Mouse (Mus musculus) lung, embryonic 14.5 days (tissue): ENCODE results near the gene Camk1d. TPM values are rescaled to one million over a fixed set of nuclear protein-coding genes. Genes with fewer than 3 reads are reported as not detected.

ENCODE experiments used
- ATAC-seq: fragments of 200-750 bp; cut with Nextera tagmentation; 2 replicates; pipeline ENCODE4 v1.8.0; 2017; ENCODE audit warnings: mild to moderate bottlenecking, moderate TSS enrichment, moderate library complexity; ENCODE audit not compliant: insufficient read depth
- DNase-seq: peaks from one replicate; pipeline ENCODE4 v3.0.0-alpha.2; 2015
- H3K27ac ChIP-seq: fragments of 300-500 bp; sonication (generic); 2 replicates; pipeline ENCODE4 v1.5.1; 2014; ENCODE audit warnings: low read depth, mild to moderate bottlenecking, moderate library complexity
- H3K27me3 ChIP-seq: fragments of 300-500 bp; sonication (generic); 2 replicates; pipeline ENCODE4 v1.6.1; 2014; ENCODE audit warnings: low read length, control low read depth; ENCODE audit not compliant: insufficient read depth
- H3K36me3 ChIP-seq: fragments of 300-500 bp; sonication (generic); 2 replicates; pipeline ENCODE4 v1.6.1; 2014; ENCODE audit warnings: control low read depth; ENCODE audit not compliant: insufficient read depth
- H3K4me1 ChIP-seq: fragments of 300-500 bp; sonication (generic); 2 replicates; pipeline ENCODE4 v1.6.1; 2014; ENCODE audit warnings: antibody characterized with exemption, control low read depth; ENCODE audit not compliant: insufficient read depth
- H3K4me2 ChIP-seq: fragments of 300-500 bp; sonication (generic); 2 replicates; pipeline ENCODE4 v1.6.1; 2014; ENCODE audit warnings: mild to moderate bottlenecking
- H3K4me3 ChIP-seq: fragments of 300-500 bp; sonication (generic); 2 replicates; pipeline ENCODE4 v1.5.1; 2014; ENCODE audit warnings: low read depth, low read length
- H3K9ac ChIP-seq: fragments of 300-500 bp; sonication (generic); 2 replicates; pipeline ENCODE4 v1.6.1; 2014
- H3K9me3 ChIP-seq: fragments of 300-500 bp; sonication (generic); 2 replicates; pipeline ENCODE4 v1.6.1; 2016; ENCODE audit warnings: low read depth, low read length, control low read depth
- CTCF ChIP-seq: IDR thresholded peaks from 2 replicates; pipeline ENCODE4 v1.5.1; 2016; ENCODE audit warnings: antibody characterized with exemption, low read depth
- WGBS: fragments of 180-500 bp; shearing (Covaris S2); extraction: QIAGEN DNeasy Blood & Tissue Kit; methylation state at CpG from one replicate; pipeline ENCODE4 v1.1.7; 2014; 5-methylcytosine and 5-hydroxymethylcytosine counted together
- polyA plus RNA-seq: library from polyadenylated mRNA; unstranded; fragments of >200 nt; fragmentation: Nextera tagmentation; extraction: Ambion mirVana; gene quantifications from 2 replicates; pipeline ENCODE4 v1.2.1, GENCODE M21; 2014

Camk1d gene
- polyA plus RNA-seq, 1 experiment from 2014 or later = 2.9 TPM

DNA sequence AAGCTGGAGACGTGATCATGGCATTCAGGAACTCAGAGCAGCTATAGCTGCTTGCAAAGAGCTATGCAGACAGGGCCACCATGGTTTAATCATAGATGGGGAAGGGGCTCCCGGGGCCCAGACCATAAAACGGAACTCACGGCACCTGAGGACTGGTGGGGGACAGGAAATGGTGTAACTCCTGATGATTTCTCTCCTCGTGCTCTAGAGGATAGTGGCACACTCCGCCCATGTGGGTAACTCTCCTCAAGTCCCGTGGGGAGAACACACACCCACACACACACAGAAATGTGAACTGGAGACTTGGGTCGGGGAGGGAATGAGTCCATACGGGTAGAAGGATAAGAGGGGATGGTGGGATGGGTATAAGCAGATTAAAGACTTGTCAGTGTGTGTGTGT lies 20.2 kb downstream of the Camk1d start:
- no peak overlapping the region for H3K27ac ChIP-seq
- H3K4me2 ChIP-seq = no peak overlapping the region
- no peaks in the 10 kb centered on the region for H3K9me3 ChIP-seq
- no peaks in the 10 kb centered on the region for H3K27me3 ChIP-seq
- H3K9ac ChIP-seq = no peak overlapping the region
- H3K36me3 ChIP-seq = no peaks in the 10 kb centered on the region
- no peak for ATAC-seq
- no peak for DNase-seq
- no peaks in the 10 kb centered on the region for H3K4me1 ChIP-seq
- WGBS = 80% methylated on average over 9 of the region's 9 CpGs
- no peak overlapping the region for H3K4me3 ChIP-seq
- no peak for TF ChIP-seq CTCF

DNA sequence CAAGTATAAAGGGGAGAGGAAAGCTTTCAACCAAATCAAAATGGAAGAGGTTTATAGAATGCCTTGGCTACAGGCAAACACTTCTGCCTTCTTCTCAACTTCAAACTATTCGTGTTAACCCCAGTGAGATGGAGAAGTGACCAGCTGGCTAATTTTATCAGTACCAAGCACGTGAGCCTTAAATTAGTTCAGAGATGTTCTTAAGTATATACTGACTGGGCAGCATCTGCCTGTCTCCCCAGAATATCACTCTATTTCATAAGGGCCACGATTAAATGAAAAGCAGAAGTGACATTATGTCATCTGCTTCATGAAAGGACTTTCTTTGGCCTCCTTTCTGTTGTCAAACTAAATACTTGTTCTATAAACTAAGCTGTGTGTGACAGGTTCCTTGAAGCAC lies 22.6 kb downstream of the Camk1d start:
- DNase-seq = no peak

DNA sequence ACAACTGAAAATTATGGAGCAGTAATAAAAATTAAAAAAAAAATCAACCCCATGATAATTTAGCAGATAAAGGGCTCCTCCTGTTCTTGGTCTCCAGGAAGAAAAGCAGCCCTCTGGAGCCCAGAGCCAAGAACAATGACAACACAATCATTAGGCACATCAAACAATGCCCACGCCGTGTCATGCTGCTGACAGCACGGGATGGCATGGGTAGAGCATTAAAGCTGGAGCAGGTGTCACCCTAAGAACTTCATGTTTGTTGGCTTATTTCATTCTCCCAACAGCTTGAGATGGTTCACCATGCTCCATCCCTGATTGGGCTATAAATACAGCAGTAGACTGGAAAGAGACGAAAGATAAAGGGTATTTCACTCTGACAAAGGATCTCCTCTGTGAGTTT lies 30.9 kb downstream of the Camk1d start:
- H3K4me2 ChIP-seq = no peak overlapping the region
- H3K27me3 ChIP-seq = no peaks in the 10 kb centered on the region
- ATAC-seq = no peak
- no peak overlapping the region for H3K4me3 ChIP-seq
- H3K9me3 ChIP-seq = no peaks in the 10 kb centered on the region
- H3K36me3 ChIP-seq = no peaks in the 10 kb centered on the region
- TF ChIP-seq CTCF = no peak
- no peak overlapping the region for H3K27ac ChIP-seq
- no peak overlapping the region for H3K9ac ChIP-seq
- 94% methylated on average over 4 of the region's 4 CpGs for WGBS
- H3K4me1 ChIP-seq = no peaks in the 10 kb centered on the region
- no peak for DNase-seq

More for the DNA sequence above, 22.6 kb downstream of the Camk1d start:
- ATAC-seq = no peak
- no peak overlapping the region for H3K9ac ChIP-seq
- H3K4me2 ChIP-seq = no peak overlapping the region
- 63% methylated on average over 3 of the region's 3 CpGs for WGBS
- no peak overlapping the region for H3K27ac ChIP-seq
- H3K27me3 ChIP-seq = no peaks in the 10 kb centered on the region
- TF ChIP-seq CTCF = no peak
- no peaks in the 10 kb centered on the region for H3K36me3 ChIP-seq
- H3K4me3 ChIP-seq = no peak overlapping the region
- no peaks in the 10 kb centered on the region for H3K4me1 ChIP-seq
- no peaks in the 10 kb centered on the region for H3K9me3 ChIP-seq

DNA sequence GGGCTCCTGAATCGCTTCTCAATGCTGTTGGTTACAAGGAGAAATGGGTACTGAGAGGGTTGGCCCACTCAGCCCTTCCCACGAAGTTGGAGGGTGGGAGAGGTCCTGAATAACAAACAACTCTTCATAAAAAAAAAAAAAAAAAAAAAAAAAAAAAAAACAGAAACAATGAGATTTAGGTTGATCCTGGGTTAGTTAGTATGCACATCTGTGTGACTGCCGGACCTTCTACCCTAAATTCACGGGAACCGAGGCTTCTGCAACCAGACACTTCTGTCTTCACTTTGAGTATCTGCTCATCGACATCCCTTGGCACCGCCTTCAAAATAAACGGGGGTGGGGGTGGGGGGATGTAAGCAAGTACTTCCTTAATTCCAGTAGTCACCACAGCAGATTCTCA lies 32.4 kb downstream of the Camk1d start:
- Histone ChIP-seq H3K9me3 (no peaks in the 10 kb centered on the region), H3K27me3 (no peaks in the 10 kb centered on the region), H3K4me3 (no peak overlapping the region), H3K4me1 (no peaks in the 10 kb centered on the region), H3K4me2 (no peak overlapping the region), H3K36me3 (no peaks in the 10 kb centered on the region), H3K27ac (no peak overlapping the region), H3K9ac (no peak overlapping the region)
- no peak for ATAC-seq
- TF ChIP-seq CTCF = no peak
- DNase-seq = no peak
- WGBS = 71% methylated on average over 8 of the region's 8 CpGs

DNA sequence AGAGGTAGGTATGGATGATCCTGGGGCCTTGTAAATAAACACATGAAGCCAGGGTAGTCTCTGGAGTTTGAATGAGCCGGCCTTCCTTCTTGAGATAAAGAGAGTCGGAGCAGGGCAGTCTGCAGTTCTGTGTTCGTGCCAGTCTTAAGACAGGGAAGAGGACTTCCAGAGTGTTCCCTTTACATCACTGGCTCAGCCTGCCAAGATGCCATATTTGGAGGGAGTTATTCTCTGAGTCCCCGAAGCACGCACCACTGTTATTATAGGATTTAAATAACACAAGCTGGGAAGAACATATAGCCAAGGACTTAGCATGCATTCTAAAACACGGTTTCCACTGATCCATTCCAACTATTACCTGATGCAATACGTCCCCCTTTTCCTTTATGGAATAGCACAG lies 33.0 kb downstream of the Camk1d start:
- H3K9ac ChIP-seq = no peak overlapping the region
- H3K4me2 ChIP-seq = no peak overlapping the region
- no peaks in the 10 kb centered on the region for H3K4me1 ChIP-seq
- no peak for ATAC-seq
- WGBS = 67% methylated on average over 7 of the region's 7 CpGs
- no peak overlapping the region for H3K27ac ChIP-seq
- TF ChIP-seq CTCF = no peak
- no peaks in the 10 kb centered on the region for H3K9me3 ChIP-seq
- H3K36me3 ChIP-seq = no peaks in the 10 kb centered on the region
- peak; percentile 15 for DNase-seq
- H3K4me3 ChIP-seq = no peak overlapping the region
- no peaks in the 10 kb centered on the region for H3K27me3 ChIP-seq

DNA sequence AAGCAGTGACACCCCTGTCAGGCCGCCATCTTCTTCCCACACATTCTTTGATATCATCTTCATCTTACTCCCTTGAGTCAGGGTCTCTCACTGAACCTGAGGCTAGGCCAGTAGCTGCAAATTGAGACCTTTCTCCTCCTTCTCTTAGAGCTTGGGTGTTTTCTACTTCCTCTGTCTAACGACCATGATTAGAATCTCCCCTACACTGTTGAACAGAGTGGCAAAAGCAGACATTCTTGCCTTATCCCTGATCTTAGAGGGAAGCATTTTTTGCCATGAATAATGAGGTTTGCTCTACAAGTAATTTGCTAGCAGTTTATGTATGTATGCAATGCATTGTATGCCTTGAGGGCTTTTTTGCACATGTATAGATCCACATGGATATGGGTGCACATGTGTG lies 35.3 kb downstream of the Camk1d start:
- DNase-seq = no peak
- no peak overlapping the region for H3K27ac ChIP-seq
- H3K4me3 ChIP-seq = no peak overlapping the region
- no peaks in the 10 kb centered on the region for H3K4me1 ChIP-seq
- H3K9me3 ChIP-seq = no peaks in the 10 kb centered on the region
- H3K27me3 ChIP-seq = no peaks in the 10 kb centered on the region
- TF ChIP-seq CTCF = no peak
- ATAC-seq = no peak
- 69% methylated on average over 2 of the region's 2 CpGs for WGBS
- no peak overlapping the region for H3K4me2 ChIP-seq
- no peaks in the 10 kb centered on the region for H3K36me3 ChIP-seq
- no peak overlapping the region for H3K9ac ChIP-seq

DNA sequence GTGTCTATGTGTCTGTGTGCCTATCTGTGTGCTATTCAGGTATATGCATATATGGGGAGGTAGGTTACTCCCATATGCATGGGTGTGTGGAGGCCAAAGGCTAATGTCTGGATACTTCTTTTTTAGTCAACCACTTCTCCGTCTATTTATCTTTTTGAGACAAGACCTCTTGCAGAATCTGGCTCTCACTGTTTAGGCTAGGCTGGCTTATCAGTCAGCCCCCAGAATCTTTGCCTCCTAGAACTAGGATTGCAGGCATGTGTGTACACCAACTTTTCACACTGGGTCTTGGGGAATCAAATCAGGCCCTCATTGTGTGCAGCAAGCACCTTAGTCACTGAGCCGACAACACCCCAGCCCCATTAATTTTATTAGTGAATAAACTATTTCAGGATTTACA lies 36.8 kb downstream of the Camk1d start:
- Histone ChIP-seq H3K9ac (no peak overlapping the region), H3K4me2 (no peak overlapping the region), H3K27ac (no peak overlapping the region), H3K4me1 (no peaks in the 10 kb centered on the region), H3K9me3 (no peaks in the 10 kb centered on the region), H3K36me3 (no peaks in the 10 kb centered on the region), H3K27me3 (no peaks in the 10 kb centered on the region), H3K4me3 (no peak overlapping the region)
- ATAC-seq = no peak
- DNase-seq = no peak
- no peak for TF ChIP-seq CTCF
- 41% methylated on average over 2 of the region's 2 CpGs for WGBS

DNA sequence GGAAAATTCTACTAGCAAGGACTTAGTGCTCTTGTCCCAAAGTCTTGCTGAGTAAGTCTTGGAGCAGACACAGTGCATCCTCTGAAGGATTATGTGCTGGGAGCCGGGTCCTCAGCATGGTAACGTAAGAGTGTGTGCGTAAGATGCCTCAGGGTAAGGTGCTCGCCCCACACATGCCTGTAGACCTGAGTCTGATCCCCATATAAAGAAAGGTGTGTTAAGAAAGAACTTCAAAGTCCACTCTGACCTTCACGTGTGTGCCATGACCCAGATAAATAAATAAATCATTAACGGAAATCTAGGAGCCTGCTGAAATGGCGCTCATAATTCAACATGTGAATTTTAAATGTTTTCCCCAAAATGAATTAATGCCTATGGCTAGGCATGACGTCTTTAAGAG lies 37.5 kb downstream of the Camk1d start:
- ATAC-seq (no peak), DNase-seq (no peak)
- no peak for TF ChIP-seq CTCF
- Histone ChIP-seq H3K4me2 (no peak overlapping the region), H3K4me3 (no peak overlapping the region), H3K36me3 (no peaks in the 10 kb centered on the region), H3K27me3 (no peaks in the 10 kb centered on the region), H3K9me3 (no peaks in the 10 kb centered on the region), H3K9ac (no peak overlapping the region), H3K27ac (no peak overlapping the region), H3K4me1 (no peaks in the 10 kb centered on the region)
- 43% methylated on average over 8 of the region's 8 CpGs for WGBS
